Mouse (Mus musculus): Measurements from ENCODE around the gene Svip.

Svip gene

DNA sequence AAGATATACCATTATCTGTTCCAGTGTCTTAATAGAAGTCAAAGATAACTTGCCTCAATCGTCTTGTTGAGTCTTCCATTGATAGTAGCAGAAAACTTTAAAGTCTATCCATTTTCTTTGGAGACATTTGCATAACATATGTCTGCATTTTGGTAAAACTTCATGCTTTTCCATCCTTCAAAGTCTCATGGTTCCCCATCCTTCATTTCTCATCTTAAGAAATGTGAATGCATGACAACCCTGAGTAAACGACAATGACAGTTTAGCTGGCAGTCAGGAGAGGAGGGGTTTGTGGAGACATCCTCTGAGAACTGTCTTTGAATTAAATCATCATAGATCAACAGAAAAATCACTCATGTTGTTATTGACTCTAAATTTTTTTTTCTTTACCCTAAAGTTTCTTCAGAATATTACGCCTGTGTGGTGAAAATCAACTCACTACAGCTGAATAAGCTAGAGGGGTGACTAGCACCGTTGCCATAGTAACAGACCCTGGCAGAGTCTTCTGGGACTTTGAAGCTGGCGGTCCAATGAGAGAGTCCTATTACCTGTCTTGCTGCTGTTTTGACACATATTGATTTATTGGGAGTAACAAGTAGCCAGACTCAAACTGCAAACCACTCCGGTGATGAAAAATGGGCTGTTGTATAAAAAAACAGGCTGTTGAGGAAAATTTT lies 45.0 kb downstream of the Svip start:
- DNase-seq: no peak

DNA sequence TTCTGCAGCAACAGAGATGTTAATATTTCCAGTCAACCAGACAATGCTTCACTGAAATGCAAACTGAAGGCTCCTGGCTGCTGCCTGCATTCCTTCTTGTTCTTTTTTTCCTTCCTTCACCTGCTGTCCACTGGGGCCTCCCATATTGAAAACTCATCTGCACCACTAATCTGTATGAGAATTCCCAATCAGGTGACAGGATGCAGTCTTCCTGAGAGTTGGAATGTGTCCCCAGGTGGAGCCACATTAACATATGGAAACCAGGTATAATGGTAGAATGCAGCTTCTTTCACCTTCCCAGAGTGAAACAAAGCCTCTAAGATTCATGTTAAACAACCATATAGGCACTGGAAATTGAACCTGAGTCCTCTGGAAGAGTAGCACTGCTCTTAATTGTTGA lies 48.1 kb downstream of the Svip start:
- no peak for DNase-seq

- no peak for DNase-seq
These were observed 50.3 kb downstream of the Svip start for GRCm38 (mm10) chr7:51955424-51956041.

Data from cerebellum, adult 18-20 months (tissue).